Mouse (Mus musculus) small intestine, adult 2 months (tissue): ENCODE measurements around the gene Cfl2.

Experiments used
- CTCF ChIP-seq: fragments of 200-500 bp; IDR thresholded peaks from 2 replicates; pipeline ENCODE4 v1.5.1; 2012; ENCODE audit warnings: low read depth, mild to moderate bottlenecking, control low read depth, inconsistent platforms, low read length, moderate library complexity, mixed read lengths; ENCODE audit not compliant: insufficient replicate concordance, insufficient read length; ENCODE audit errors: extremely low read depth
- POLR2A ChIP-seq: fragments of 200-500 bp; IDR thresholded peaks from 2 replicates; pipeline ENCODE4 v1.6.1; 2012; ENCODE audit warnings: low read depth, mild to moderate bottlenecking, control low read depth, inconsistent platforms, low read length, moderate library complexity

GRCm38 (mm10) chr12:54822836-54823426 is 39.7 kb downstream of the Cfl2 start:
- TF ChIP-seq CTCF (no peak), POLR2A (no peak)
